Mouse (Mus musculus): Measurements from ENCODE around the gene Gal. TPM values are rescaled to one million over a fixed set of nuclear protein-coding genes. Genes with fewer than 3 reads are reported as not detected.

Gene Gal
- total and polyA plus RNA-seq, 3 experiments: not detected

- no peak for DNase-seq (ENCODE audit: extremely low read depth)
- H3K4me3 ChIP-seq (replicated peaks in 1 of 3; ENCODE audit: low read depth in 2 of 3, low read length in 2 of 3, poor library complexity in 1 of 3): no peak overlapping the region
- H3K9ac ChIP-seq (ENCODE audit: insufficient read depth, low read depth): no peak overlapping the region
- H3K9me3 ChIP-seq (replicated peaks; ENCODE audit: low read length): no peaks in the 10 kb centered on the region
- no peaks in the 10 kb centered on the region for H3K36me3 ChIP-seq (replicated peaks in 1 of 2; ENCODE audit: control insufficient read depth in 1 of 2, insufficient read depth in 1 of 2, low read length in 1 of 2)
- no peaks in the 10 kb centered on the region for H3K79me2 ChIP-seq (replicated peaks; ENCODE audit: control insufficient read depth, extremely low read depth, insufficient read depth, poor library complexity, severe bottlenecking)
- TF ChIP-seq CHD2 (IDR thresholded peaks at IDR 0.05; ENCODE audit: low read length) (no peak), JUN (IDR thresholded peaks at IDR 0.05; ENCODE audit: insufficient read depth, low read depth, low read length) (no peak), SMC3 (IDR thresholded peaks at IDR 0.05; ENCODE audit: low read depth, low read length) (no peak), RCOR1 (conservative IDR thresholded peaks at IDR 0.05; ENCODE audit: low read depth, low read length) (no peak), CHD1 (IDR thresholded peaks at IDR 0.05; ENCODE audit: low read depth, low read length) (no peak), RAD21 (IDR thresholded peaks at IDR 0.05; ENCODE audit: low read depth, low read length) (no peak), UBTF (IDR thresholded peaks at IDR 0.05; ENCODE audit: low read depth, low read length) (no peak), CTCF (conservative IDR thresholded peaks at IDR 0.05 in 1 of 2, IDR thresholded peaks at IDR 0.05 in 1 of 2; ENCODE audit: low read depth in 2 of 2, low read length in 2 of 2) (no peak), ELF1 (IDR thresholded peaks at IDR 0.05; ENCODE audit: low read depth, low read length) (no peak), EP300 (IDR thresholded peaks at IDR 0.05; ENCODE audit: low read length) (no peak), POLR2A (IDR thresholded peaks at IDR 0.05; ENCODE audit: low read depth, low read length) (no peak), BHLHE40 (IDR thresholded peaks at IDR 0.05; ENCODE audit: low read depth, low read length) (no peak), NRF1 (IDR thresholded peaks at IDR 0.05; ENCODE audit: low read depth, low read length) (no peak)
- no peak overlapping the region for H3K4me2 ChIP-seq (ENCODE audit: insufficient read depth, low read depth, poor library complexity, severe bottlenecking)
- H3K27me3 ChIP-seq (replicated peaks): peaks cover 13% of the 10 kb centered on the region
- dilution Hi-C loops (cut with MboI; ENCODE audit: extremely low pct_ligation_motif_present, extremely low pct_unique_long_range_greater_than_20kb, low sequenced_read_pairs): no loop called here
- peaks cover 0 to 8% of the 10 kb centered on the region in 2 experiments; a peak in 2 of 4 replicates for H3K4me1 ChIP-seq (ENCODE audit: control insufficient read depth in 1 of 2, insufficient read depth in 2 of 2)
- in situ Hi-C loops (cut with MboI; ENCODE audit: low pct_ligation_motif_present, low pct_unique_long_range_greater_than_20kb, low sequenced_read_pairs): no loop called here
- H3K27ac ChIP-seq (ENCODE audit: insufficient read depth, low read depth): no peak overlapping the region
These were observed 20.3 kb upstream of the Gal start for GRCm38 (mm10) chr19:3434641-3435040.

GRCm38 (mm10) chr19:3434124-3434523 lies 19.8 kb upstream of the Gal start:
- no peaks in the 10 kb centered on the region for H3K36me3 ChIP-seq (replicated peaks in 1 of 2; ENCODE audit: control insufficient read depth in 1 of 2, insufficient read depth in 1 of 2, low read length in 1 of 2)
- in situ Hi-C loops (cut with MboI; ENCODE audit: low pct_ligation_motif_present, low pct_unique_long_range_greater_than_20kb, low sequenced_read_pairs): no loop called here
- TF ChIP-seq HCFC1 (IDR thresholded peaks at IDR 0.05; ENCODE audit: low read depth, low read length) (no peak), CHD2 (IDR thresholded peaks at IDR 0.05; ENCODE audit: low read length) (no peak), NRF1 (IDR thresholded peaks at IDR 0.05; ENCODE audit: low read depth, low read length) (no peak), EP300 (IDR thresholded peaks at IDR 0.05; ENCODE audit: low read length) (no peak), ZC3H11A (IDR thresholded peaks at IDR 0.05; ENCODE audit: low read depth, low read length) (no peak), SIN3A (IDR thresholded peaks at IDR 0.05; ENCODE audit: low read length) (no peak), POLR2AphosphoS2 (IDR thresholded peaks at IDR 0.05; ENCODE audit: low read depth, low read length) (no peak), BHLHE40 (IDR thresholded peaks at IDR 0.05; ENCODE audit: low read depth, low read length) (no peak), RCOR1 (conservative IDR thresholded peaks at IDR 0.05; ENCODE audit: low read depth, low read length) (no peak), USF2 (conservative IDR thresholded peaks at IDR 0.05; ENCODE audit: low read depth, low read length) (no peak), ZKSCAN1 (IDR thresholded peaks at IDR 0.05; ENCODE audit: borderline replicate concordance, low read depth, low read length) (no peak)
- no peak overlapping the region for H3K27ac ChIP-seq (ENCODE audit: insufficient read depth, low read depth)
- H3K4me2 ChIP-seq (ENCODE audit: insufficient read depth, low read depth, poor library complexity, severe bottlenecking): no peak overlapping the region
- H3K79me2 ChIP-seq (replicated peaks; ENCODE audit: control insufficient read depth, extremely low read depth, insufficient read depth, poor library complexity, severe bottlenecking): no peaks in the 10 kb centered on the region
- no peak overlapping the region for H3K4me3 ChIP-seq (replicated peaks in 1 of 3; ENCODE audit: low read depth in 2 of 3, low read length in 2 of 3, poor library complexity in 1 of 3)
- dilution Hi-C loops (cut with MboI; ENCODE audit: extremely low pct_ligation_motif_present, extremely low pct_unique_long_range_greater_than_20kb, low sequenced_read_pairs): no loop called here
- no peaks in the 10 kb centered on the region for H3K9me3 ChIP-seq (replicated peaks; ENCODE audit: low read length)
- DNase-seq (ENCODE audit: extremely low read depth): no peak
- H3K9ac ChIP-seq (ENCODE audit: insufficient read depth, low read depth): no peak overlapping the region
- H3K4me1 ChIP-seq (ENCODE audit: control insufficient read depth in 1 of 2, insufficient read depth in 2 of 2): peaks cover 0 to 8% of the 10 kb centered on the region in 2 experiments; a peak in 2 of 4 replicates
- H3K27me3 ChIP-seq (replicated peaks): peaks cover 8% of the 10 kb centered on the region

All from CH12.LX (cell line).